Mouse (Mus musculus) Patski (cell line): ENCODE results near the gene Lmod1. TPM values are rescaled to one million over a fixed set of nuclear protein-coding genes. Genes with fewer than 3 reads are reported as not detected.

Experiments
- ATAC-seq: fragments of 100-300 bp; one replicate; pipeline ENCODE4 v1.8.0; 2021
- CTCF ChIA-PET: fragments of 350-600 bp; sonication (Branson Sonifier 250); formaldehyde crosslinking; loops from one replicate; lab custom pipeline; 2022; ENCODE audit warnings: inconsistent platforms; lab: Charles Lee
- POLR2A ChIA-PET: fragments of 350-600 bp; sonication (Branson Sonifier 250); formaldehyde crosslinking; loops from one replicate; lab custom pipeline; 2022; ENCODE audit warnings: antibody characterized with exemption, inconsistent platforms; lab: Charles Lee
- DNase-seq: peaks from one replicate; pipeline ENCODE4 v3.0.0-alpha.2; 2011; ENCODE audit warnings: low read depth, low spot score
- H3K27me3 ChIP-seq: fragments of 371-371 bp; one replicate; pipeline ENCODE4 v1.5.1; 2021
- CTCF ChIP-seq: fragments of 100-300 bp; IDR thresholded peaks from one replicate; pipeline ENCODE4 v1.5.1; 2021
- in situ Hi-C: fragments of 300-500 bp; cut with MboI; formaldehyde crosslinking; loops from 3 replicates; pipeline ENCODE4 v1.11.1; 2018; ENCODE audit warnings: low pct_unique_long_range_greater_than_20kb, mixed read lengths
- polyA plus RNA-seq: library from polyadenylated mRNA; unstranded; gene quantifications from one replicate; pipeline ENCODE4 v1.2.3, GENCODE M21; 2021

Gene Lmod1
- polyA plus RNA-seq, 1 experiment from 2014 or later, result 2.1 TPM

DNA sequence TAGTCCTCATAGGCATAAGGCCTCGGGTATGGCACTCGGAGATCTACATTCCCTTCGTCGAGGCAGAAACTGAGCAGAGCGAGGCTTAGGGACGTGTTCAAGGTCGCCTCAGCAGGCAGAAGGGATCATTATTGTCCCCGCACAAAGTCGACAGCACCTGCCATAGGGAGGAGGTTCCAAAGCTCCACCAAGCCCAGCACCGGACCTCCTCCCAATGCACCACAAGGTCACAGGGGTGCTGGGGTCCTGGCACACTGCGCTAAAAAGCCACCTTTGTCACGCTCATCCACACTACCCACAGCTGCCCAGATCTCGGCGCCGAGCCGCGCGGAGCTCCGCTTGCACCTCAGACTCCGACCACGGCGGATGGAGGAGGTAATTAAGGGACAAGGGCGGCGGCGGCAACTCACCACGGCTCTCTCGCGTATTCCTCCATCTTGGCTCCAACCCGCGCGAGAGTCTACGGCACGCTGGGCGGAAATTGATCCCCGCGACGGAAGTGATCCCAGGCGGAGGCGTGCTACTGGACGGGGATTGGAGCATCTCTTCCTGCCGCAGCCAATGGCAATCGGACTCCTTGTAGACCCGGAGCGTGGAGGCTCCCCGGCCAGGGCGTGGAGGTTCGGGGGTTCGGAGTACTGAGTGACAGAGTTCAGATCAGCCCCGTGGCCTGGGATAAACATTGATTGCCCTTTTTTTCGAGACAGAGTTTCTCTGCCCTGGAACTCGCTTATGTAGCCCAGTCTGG is 11.1 kb upstream of the Lmod1 start, which contains the start of gene Timm17a:
Gene Timm17a, minus strand, starts transcription at position 495 of the 748 bp plus-strand sequence.
- ChIA-PET POLR2A (interaction anchor here (0.8 to 1.7 kb wide), 6 partner anchors 10 to 166 kb away, joined by 3 to 8 read pairs (median 4); partner anchors contain the start of genes Arl8a and Lmod1), CTCF (interaction anchor here (1.1 kb wide), 1 partner anchor 11 kb away, joined by 4 read pairs; no protein-coding TSS in a partner anchor)
- TF ChIP-seq CTCF, result no peak
- DNase-seq (peak; percentile 65), ATAC-seq (peak; percentile 99)
- in situ Hi-C loops, result no loop called here
- H3K27me3 ChIP-seq, result no peaks in the 10 kb centered on the region

DNA sequence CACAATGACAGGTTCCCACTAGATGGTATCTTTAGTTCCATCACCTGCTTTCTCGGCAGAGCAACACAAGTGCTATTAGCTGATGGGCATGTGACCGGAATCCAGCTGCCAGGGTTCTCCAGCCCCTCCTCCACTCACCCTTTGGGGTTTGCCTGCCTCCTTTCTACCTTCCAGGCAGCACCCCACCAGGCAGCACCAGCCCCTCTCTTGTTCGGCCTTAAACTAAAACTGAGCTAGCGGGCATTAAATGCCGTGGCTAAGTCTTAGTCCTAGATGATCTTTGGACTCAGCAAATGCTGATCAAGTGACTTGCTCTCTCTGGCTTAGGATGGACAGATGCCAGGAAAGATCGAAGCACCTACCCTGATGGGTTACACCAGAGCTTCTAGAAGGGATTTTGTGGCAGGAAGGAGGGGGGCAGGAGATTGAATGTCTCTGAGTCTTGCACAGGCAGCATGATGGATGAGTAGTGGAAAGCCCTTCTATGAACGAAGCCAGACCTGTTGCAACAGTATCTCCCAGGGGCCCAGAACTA is 1.2 kb upstream of the Lmod1 start:
- no peak for TF ChIP-seq CTCF
- in situ Hi-C loops, result no loop called here
- POLR2A ChIA-PET, result no interaction called here
- DNase-seq (no peak), ATAC-seq (no peak)
- no peaks in the 10 kb centered on the region for H3K27me3 ChIP-seq
- CTCF ChIA-PET, result no interaction called here

DNA sequence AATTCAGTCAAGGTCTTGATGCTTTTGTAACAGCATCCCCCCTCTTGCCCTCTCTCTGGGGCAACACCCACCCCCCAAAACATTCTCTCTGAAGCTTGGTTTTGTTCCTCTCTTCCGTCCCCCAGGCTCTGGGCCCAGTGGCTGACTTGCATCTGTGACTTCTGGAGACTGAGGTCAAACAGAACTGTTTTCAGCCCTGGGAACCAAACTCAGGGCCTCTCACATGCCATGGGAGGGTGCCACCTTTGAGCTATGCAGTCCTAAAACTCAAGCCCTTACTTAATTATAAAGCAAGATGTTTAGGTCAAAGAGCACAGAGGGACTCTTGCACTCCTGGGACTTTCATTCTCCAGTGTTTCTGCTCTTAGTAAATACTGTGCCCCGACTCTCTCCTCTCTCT is 1.3 kb downstream of the Lmod1 start:
- ATAC-seq, result no peak
- TF ChIP-seq CTCF, result no peak
- POLR2A ChIA-PET, result no interaction called here
- no peak for DNase-seq
- no peaks in the 10 kb centered on the region for H3K27me3 ChIP-seq
- in situ Hi-C loops, result no loop called here
- CTCF ChIA-PET, result no interaction called here

DNA sequence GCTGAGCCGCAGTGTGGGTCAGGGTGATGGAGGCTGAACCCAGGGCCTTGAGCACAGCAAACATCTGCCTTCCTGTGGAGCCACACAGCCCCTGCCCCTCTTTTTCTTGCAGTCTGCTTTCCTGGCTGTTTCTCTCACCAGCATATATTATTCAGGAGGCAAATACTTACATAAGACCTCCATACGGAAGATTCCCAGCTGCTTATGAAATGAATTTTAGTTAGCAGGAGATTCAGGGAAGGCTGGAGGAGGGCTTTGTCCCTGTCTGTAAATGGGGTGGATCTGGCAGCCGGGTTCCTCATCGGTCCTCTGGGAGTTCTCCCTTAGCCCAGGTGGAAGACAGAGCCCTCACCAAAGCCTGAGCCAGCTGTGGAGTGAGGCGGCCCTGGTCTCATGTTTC is 3.8 kb downstream of the Lmod1 start:
- CTCF ChIA-PET, result no interaction called here
- H3K27me3 ChIP-seq, result no peaks in the 10 kb centered on the region
- in situ Hi-C loops, result no loop called here
- ATAC-seq (no peak), DNase-seq (no peak)
- TF ChIP-seq CTCF, result no peak
- POLR2A ChIA-PET, result no interaction called here

DNA sequence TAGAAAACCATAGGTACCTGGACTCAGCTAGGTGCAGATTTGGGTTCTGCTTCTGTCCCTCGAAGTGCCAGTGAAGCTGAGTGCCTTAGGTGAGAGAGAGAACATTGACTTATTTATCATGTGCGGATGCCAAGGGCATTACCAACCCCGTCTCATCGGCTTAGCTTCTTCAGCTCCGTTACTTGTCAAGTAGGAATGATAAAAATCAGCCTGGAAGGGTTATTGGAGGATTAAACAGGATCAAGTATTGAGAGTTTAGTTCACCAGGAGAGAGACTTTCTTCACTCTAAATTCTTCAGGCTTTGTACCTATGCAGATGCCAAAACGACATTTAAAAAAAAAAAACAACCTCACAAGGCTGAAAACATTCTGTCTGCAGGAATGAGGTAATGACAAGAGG is 6.0 kb downstream of the Lmod1 start:
- H3K27me3 ChIP-seq, result no peaks in the 10 kb centered on the region
- no peak for TF ChIP-seq CTCF
- in situ Hi-C loops, result no loop called here
- ChIA-PET POLR2A (interaction anchor here (0.9 to 1.6 kb wide), 2 partner anchors 10 to 18 kb away, joined by 4 to 5 read pairs; no protein-coding TSS in a partner anchor), CTCF (no interaction called here)
- no peak for ATAC-seq
- DNase-seq, result no peak

DNA sequence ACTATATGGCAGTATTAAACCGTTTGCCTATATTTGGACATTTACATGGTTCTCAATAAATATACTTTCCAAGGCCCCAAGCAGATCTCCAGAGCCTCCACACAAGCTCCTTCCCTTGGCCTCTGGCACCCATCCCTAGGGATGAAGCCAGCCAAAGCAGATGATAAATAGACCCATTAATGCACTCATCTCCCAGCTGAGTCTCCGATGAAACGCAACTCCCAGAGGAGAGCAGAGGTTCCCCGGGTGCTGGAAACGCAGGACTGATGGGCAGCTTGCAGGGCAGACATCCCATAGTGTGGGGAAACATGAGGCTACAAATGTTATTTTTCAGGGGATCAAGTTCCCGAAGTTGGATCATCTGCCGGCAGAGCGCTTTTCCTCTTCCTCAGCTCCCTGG is 17.3 kb downstream of the Lmod1 start:
- CTCF ChIA-PET, result no interaction called here
- TF ChIP-seq CTCF, result no peak
- DNase-seq, result no peak
- in situ Hi-C loops, result no loop called here
- no peaks in the 10 kb centered on the region for H3K27me3 ChIP-seq
- ATAC-seq, result no peak
- POLR2A ChIA-PET, result interaction anchor here (0.5 to 1.7 kb wide), 2 partner anchors 11 to 418 kb away, joined by 3 to 4 read pairs; no protein-coding TSS in a partner anchor

DNA sequence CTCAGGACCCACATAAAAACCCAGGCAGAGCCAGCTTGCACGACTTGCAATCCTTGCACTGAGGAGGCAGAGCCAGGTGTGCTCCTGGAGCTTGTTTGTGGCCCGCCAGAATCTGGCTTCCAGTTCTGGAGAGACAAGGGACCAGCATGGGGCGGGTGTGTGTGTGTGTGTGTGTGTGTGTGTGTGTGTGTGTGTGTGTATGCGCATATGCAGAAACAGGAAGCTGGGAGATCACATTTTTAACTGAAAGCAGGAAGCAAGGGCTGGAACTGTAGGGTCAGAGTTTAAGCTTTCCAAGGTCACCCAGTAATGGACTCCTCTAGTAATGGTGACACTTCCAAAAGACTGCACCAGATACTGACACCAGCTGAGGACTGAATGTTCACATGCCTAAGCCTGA is 19.4 kb downstream of the Lmod1 start:
- POLR2A ChIA-PET, result no interaction called here

DNA sequence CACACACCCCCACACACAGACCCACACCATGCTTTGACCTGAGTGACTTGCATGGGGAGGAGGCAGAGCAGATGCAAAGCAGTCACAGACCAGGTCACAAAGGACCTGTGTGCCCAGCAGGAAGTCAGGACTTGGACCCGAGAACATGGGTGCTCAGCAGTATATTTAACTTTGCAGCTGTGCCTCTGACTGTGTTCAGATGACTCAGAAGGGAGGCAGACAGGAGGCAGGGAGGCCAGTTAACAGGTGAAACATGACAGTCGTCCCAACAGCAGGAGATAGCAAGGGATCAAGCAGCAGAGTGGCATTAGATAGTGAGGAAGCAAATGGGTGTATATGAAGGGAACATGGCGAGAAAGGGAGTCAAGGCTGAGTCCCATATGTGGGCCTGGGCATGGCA is 22.3 kb downstream of the Lmod1 start:
- CTCF ChIA-PET, result no interaction called here
- no peak for TF ChIP-seq CTCF
- DNase-seq (no peak), ATAC-seq (no peak)
- in situ Hi-C loops, result no loop called here
- POLR2A ChIA-PET, result no interaction called here
- no peaks in the 10 kb centered on the region for H3K27me3 ChIP-seq

More for the DNA sequence above, 19.4 kb downstream of the Lmod1 start:
- CTCF ChIA-PET, result no interaction called here
- DNase-seq, result no peak
- in situ Hi-C loops, result no loop called here
- ATAC-seq, result no peak
- TF ChIP-seq CTCF, result no peak
- no peaks in the 10 kb centered on the region for H3K27me3 ChIP-seq

DNA sequence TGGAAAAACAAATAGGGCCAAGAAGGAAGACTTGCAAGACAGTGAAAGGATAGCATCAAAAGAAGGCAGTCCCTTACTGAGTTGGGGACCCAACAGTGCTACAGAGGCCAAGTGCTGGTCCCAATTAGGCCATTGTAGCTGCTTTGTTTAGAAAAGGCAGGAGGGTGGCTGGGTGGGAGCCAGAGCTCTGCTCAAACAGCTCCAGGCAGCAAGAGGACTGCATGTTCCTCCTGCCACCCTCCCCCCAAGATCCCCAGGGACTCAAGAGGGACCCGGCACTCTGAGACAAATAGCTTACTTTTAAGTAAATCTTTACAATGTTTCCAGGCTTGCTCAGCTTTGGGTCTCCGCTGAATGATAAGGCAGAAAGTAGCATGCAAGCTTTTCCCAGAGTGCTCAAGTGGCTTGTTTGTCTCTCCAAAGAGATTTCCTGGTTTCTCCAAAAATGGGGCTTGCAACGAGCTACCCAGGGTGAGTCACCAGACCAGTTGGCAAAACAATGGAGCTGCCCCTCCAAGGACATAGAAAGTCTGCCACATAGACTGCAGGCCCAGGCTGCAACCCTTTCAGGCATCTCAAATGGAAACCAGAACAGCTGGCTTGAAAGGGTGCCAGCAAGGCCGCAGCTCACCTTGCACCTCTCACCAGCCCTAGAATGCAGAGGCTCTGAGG is 23.0 kb downstream of the Lmod1 start:
- in situ Hi-C loops, result no loop called here
- ATAC-seq, result no peak
- DNase-seq, result no peak
- ChIA-PET POLR2A (interaction anchor here (0.6 to 0.7 kb wide), 2 partner anchors 66 to 197 kb away, joined by 3 to 4 read pairs; no protein-coding TSS in a partner anchor), CTCF (interaction anchor here (0.8 to 1.2 kb wide), 2 partner anchors 10 to 88 kb away, joined by 3 read pairs; no protein-coding TSS in a partner anchor)
- H3K27me3 ChIP-seq, result no peaks in the 10 kb centered on the region
- no peak for TF ChIP-seq CTCF

DNA sequence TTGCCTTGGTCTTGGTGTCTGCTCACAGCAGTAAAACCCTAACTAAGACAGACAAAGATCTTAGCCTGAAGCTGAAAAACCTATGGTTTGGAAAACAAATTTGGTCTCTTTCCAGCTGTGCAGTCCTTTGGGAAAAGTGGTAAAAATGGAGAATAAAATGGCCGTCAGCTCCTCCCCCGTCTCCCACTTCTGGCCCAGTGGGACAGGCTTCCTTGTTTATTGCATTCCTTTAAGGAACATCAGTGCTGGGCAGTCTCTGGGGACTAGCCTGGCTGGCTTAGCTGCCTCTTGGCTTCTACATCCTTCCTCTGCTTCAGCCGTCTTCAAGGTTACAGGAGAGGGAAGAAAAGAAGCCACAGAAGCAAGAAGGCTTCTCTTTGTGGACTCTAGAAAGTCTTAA is 27.3 kb downstream of the Lmod1 start:
- no peaks in the 10 kb centered on the region for H3K27me3 ChIP-seq
- ChIA-PET POLR2A (no interaction called here), CTCF (no interaction called here)
- no peak for TF ChIP-seq CTCF
- ATAC-seq, result no peak
- DNase-seq, result no peak
- in situ Hi-C loops, result no loop called here
